Mouse (Mus musculus): ENCODE results near the gene Slc35b4.

DNA sequence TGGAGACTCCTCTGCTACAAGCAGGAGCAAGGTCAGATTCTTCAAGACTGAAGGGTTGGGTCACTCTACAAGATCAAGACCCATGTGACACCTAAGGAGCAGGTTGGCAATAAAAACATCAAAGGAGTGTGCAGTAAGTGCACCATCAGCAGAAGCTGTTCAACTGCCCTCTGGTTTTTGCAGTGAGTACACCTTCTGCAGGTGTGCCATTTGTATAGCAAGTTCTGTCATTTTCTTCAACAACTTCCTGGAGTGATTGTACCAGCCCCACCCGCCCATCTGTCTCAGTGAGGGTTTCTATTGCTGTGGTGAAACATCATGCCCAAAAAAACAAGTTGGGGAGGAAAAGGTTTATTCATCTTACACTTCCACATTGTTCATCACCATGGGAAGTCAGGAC is 27.1 kb downstream of the Slc35b4 start:
- TF ChIP-seq MYOG (IDR thresholded peaks at IDR 0.05; ENCODE audit: control insufficient read depth in 1 of 3, insufficient read depth in 1 of 3, insufficient read length in 2 of 3, low read depth in 2 of 3) (no peak), CEBPB (IDR thresholded peaks at IDR 0.05; ENCODE audit: insufficient read depth, poor library complexity, severe bottlenecking) (no peak), POLR2A (IDR thresholded peaks at IDR 0.05; ENCODE audit: insufficient read length, low read depth) (no peak), E2F4 (IDR thresholded peaks at IDR 0.05; ENCODE audit: insufficient read depth) (no peak), TCF12 (IDR thresholded peaks at IDR 0.05; ENCODE audit: insufficient read depth, poor library complexity, severe bottlenecking) (no peak), MAX (IDR thresholded peaks at IDR 0.05; ENCODE audit: low read depth) (no peak)

Measured in myocyte (in vitro differentiated cells).